Mouse (Mus musculus): ENCODE results near the gene Plcl2. TPM values are rescaled to one million over a fixed set of nuclear protein-coding genes. Genes with fewer than 3 reads are reported as not detected.
"Not testable (repeated sequence)": the region's sequence is repeated elsewhere in the genome, so short reads cannot be mapped to it uniquely, and the experiment has no call there.

Plcl2 gene
- polyA plus RNA-seq, 1 experiment from 2014 or later: 6.8 TPM

DNA sequence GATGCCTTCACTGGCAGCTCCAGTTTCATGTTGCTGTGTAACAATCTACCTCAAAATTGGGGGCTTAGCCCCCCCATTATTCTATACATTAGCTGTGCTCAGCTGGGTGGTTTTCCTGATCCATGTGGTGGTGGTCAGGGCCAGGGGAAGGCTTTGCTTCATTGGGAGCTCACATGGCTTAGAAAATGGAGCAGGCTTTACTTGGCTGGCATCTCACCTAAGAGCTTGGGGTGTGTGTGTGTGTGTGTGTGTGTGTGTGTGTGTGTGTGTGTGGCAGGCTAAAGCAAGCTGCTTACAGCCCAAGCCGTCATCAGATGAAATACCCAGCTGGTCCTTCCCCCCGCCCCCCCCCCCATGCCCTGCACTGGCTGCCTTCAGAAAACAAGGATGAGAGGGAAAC lies 169.5 kb downstream of the Plcl2 start:
- Histone ChIP-seq H3K27ac (replicated peaks in 1 of 2; ENCODE audit: control insufficient read depth in 1 of 2, insufficient read depth in 1 of 2, low read depth in 2 of 2, low read length in 2 of 2) (peak overlapping the region; percentile 33 to 53; a peak in 3 of 4 replicates), H3K9ac (ENCODE audit: low read length) (no peak overlapping the region), H3K36me3 (ENCODE audit: control insufficient read depth, insufficient read depth, low read length) (no peaks in the 10 kb centered on the region), H3K4me3 (ENCODE audit: control insufficient read depth in 1 of 2, insufficient read depth in 1 of 2, low read depth in 1 of 2, low read length in 2 of 2) (no peak overlapping the region), H3K9me3 (ENCODE audit: control insufficient read depth, low read length) (no peaks in the 10 kb centered on the region), H3K4me2 (ENCODE audit: low read length) (no peak overlapping the region), H3K27me3 (ENCODE audit: control insufficient read depth, insufficient read depth, low read length) (no peaks in the 10 kb centered on the region), H3K4me1 (ENCODE audit: control insufficient read depth in 2 of 2, insufficient read depth in 2 of 2, low read length in 2 of 2) (peaks cover 16 to 28% of the 10 kb centered on the region in 2 experiments)
- ATAC-seq (ENCODE audit: insufficient number of reproducible peaks, insufficient read depth, low FRiP score, low read depth): no peak
- WGBS: 80% methylated on average over 2 of the region's 2 CpGs

DNA sequence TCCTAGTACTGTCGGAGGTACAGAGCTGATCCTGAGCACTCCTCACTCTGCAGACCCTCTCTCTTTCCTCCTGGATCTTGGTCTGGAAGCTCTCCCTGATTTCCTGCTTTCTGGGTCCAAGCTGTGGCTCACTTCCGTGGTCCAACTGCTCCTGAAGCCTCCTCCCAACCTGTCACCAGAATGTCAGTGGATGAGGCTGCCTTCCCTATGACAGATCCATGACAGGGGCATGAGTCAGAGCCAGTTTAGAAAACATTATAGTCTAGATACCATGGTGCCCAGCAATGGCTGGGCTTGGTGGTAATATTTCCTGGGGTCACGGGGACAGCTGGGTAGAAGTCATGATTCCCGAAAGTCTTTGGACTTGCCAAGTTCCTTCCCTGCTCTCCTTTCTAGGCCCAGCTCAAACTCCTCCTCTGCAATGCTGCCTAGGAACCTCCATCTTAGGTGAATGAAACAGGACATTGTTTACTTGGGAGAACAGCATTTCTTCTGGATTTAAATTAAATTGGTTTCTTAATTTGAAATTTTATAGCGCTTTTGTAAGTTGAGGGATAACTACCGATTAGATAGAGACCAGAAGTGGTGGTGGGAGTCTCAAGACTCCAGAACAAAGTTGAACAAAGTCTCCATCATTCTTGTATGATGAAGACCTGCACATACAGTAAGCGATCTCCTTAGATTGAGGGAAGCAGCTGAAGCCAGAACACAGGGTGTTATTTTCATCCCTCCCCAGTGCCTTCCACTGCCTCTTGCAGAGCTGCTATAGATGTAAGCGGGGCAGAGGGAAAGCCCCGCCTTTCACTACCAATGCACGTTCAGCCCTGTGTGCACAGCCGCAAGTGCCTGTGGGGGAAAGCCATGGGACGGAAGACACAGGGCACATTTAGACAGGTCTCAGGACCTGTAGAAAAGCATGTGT lies 170.7 kb downstream of the Plcl2 start:
- H3K27me3 ChIP-seq (ENCODE audit: control insufficient read depth, insufficient read depth, low read length): no peaks in the 10 kb centered on the region
- no peaks in the 10 kb centered on the region for H3K9me3 ChIP-seq (ENCODE audit: control insufficient read depth, low read length)
- H3K4me3 ChIP-seq (ENCODE audit: control insufficient read depth in 1 of 2, insufficient read depth in 1 of 2, low read depth in 1 of 2, low read length in 2 of 2): no peak overlapping the region
- H3K4me2 ChIP-seq (ENCODE audit: low read length): no peak overlapping the region
- H3K9ac ChIP-seq (ENCODE audit: low read length): no peak overlapping the region
- no peak overlapping the region for H3K27ac ChIP-seq (replicated peaks in 1 of 2; ENCODE audit: control insufficient read depth in 1 of 2, insufficient read depth in 1 of 2, low read depth in 2 of 2, low read length in 2 of 2)
- 74% methylated on average over 12 of the region's 12 CpGs for WGBS
- no peaks in the 10 kb centered on the region for H3K36me3 ChIP-seq (ENCODE audit: control insufficient read depth, insufficient read depth, low read length)
- no peak for ATAC-seq (ENCODE audit: insufficient number of reproducible peaks, insufficient read depth, low FRiP score, low read depth)
- H3K4me1 ChIP-seq (ENCODE audit: control insufficient read depth in 2 of 2, insufficient read depth in 2 of 2, low read length in 2 of 2): peaks cover 17 to 30% of the 10 kb centered on the region in 2 experiments

DNA sequence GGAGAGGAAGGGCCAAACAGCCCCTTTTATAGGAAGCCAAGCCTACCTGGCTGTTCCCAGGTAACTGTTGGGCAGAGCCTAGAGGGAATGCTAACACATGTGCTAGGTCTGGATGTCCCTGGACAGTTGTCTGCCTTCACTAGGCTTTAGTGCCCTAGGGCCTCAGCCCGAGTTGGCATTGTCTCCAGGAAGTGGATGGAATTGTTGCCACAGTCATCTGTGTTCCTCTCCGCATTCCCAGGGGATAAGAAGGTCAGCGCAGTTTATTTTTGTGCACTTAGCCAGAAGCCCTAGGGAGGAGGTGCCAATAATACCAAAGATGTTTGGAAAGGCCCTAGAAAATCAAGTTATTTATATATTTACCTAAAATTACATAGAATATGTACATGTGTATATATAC lies 173.5 kb downstream of the Plcl2 start:
- no peak for ATAC-seq (ENCODE audit: insufficient number of reproducible peaks, insufficient read depth, low FRiP score, low read depth)
- no peak overlapping the region for H3K4me2 ChIP-seq (ENCODE audit: low read length)
- peak overlapping the region in 1 of 2 experiments; percentile 42; a peak in 1 of 4 replicates for H3K27ac ChIP-seq (replicated peaks in 1 of 2; ENCODE audit: control insufficient read depth in 1 of 2, insufficient read depth in 1 of 2, low read depth in 2 of 2, low read length in 2 of 2)
- H3K27me3 ChIP-seq (ENCODE audit: control insufficient read depth, insufficient read depth, low read length): no peaks in the 10 kb centered on the region
- H3K36me3 ChIP-seq (ENCODE audit: control insufficient read depth, insufficient read depth, low read length): peaks cover 1% of the 10 kb centered on the region; the same call in 1 of the 2 replicates
- H3K9me3 ChIP-seq (ENCODE audit: control insufficient read depth, low read length): no peaks in the 10 kb centered on the region
- H3K9ac ChIP-seq (ENCODE audit: low read length): no peak overlapping the region
- peaks cover 21 to 32% of the 10 kb centered on the region in 2 experiments for H3K4me1 ChIP-seq (ENCODE audit: control insufficient read depth in 2 of 2, insufficient read depth in 2 of 2, low read length in 2 of 2)
- WGBS: 24% methylated on average over 3 of the region's 3 CpGs
- no peak overlapping the region for H3K4me3 ChIP-seq (ENCODE audit: control insufficient read depth in 1 of 2, insufficient read depth in 1 of 2, low read depth in 1 of 2, low read length in 2 of 2)

DNA sequence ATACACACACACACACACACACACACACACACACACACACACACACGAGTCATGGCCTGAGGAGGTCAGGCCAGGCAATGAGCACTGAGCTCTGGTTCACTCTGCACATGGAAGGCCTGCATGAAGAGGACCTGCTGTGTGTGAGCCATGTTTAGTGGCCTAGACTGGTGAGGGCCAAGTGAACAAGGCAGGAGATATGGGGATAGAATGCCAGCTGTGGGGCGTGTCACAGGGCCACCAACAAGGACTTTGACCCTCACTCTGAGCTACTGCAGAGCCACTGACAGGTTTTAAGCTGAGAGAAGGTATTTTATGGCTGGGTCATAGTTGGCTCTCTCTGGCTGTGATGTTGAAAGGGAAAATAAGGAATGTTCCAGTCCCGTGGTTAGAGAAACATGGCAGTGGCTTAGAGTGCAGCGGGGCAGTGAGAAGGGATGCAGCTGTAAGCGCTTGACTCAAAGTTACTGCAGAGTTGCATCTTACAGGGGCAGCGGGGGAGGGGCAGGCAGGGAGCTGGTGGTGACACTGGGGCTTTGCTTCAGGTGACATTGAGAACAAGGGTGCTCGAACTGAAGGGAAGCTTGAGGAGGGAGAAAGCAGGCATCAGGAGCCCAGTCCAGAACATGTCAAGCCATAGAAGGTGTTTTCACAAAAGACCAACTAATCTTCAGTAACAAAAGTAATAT lies 175.9 kb downstream of the Plcl2 start:
- 52% methylated on average over 7 of the region's 7 CpGs for WGBS
- H3K9ac ChIP-seq (ENCODE audit: low read length): no peak overlapping the region
- no peak overlapping the region for H3K4me3 ChIP-seq (ENCODE audit: control insufficient read depth in 1 of 2, insufficient read depth in 1 of 2, low read depth in 1 of 2, low read length in 2 of 2)
- H3K9me3 ChIP-seq (ENCODE audit: control insufficient read depth, low read length): no peaks in the 10 kb centered on the region
- peaks cover 13% of the 10 kb centered on the region; the same call in 1 of the 2 replicates for H3K36me3 ChIP-seq (ENCODE audit: control insufficient read depth, insufficient read depth, low read length)
- H3K4me1 ChIP-seq (ENCODE audit: control insufficient read depth in 2 of 2, insufficient read depth in 2 of 2, low read length in 2 of 2): peaks cover 10 to 19% of the 10 kb centered on the region in 2 experiments
- no peaks in the 10 kb centered on the region for H3K27me3 ChIP-seq (ENCODE audit: control insufficient read depth, insufficient read depth, low read length)
- no peak for ATAC-seq (ENCODE audit: insufficient number of reproducible peaks, insufficient read depth, low FRiP score, low read depth)
- H3K4me2 ChIP-seq (ENCODE audit: low read length): no peak overlapping the region
- no peak overlapping the region for H3K27ac ChIP-seq (replicated peaks in 1 of 2; ENCODE audit: control insufficient read depth in 1 of 2, insufficient read depth in 1 of 2, low read depth in 2 of 2, low read length in 2 of 2)

DNA sequence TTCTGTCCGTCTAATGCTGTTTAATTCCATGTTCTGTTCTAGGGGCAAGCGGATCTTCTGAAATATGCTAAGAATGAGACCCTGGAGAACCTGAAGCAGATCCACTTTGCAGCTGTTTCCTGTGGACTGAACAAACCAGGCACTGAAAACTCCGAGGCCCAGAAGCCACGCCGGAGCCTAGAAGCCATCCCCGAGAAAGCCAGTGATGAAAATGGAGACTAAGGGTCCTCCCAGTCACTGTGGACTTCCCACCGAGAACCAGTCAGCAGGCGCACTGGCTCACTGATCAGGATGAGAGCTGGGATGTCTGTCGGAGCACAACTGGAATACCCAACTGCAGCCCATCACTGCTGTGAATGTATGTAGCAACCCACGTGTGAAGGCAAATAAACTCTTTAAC lies 178.5 kb downstream of the Plcl2 start:
- Histone ChIP-seq H3K9ac (ENCODE audit: low read length) (no peak overlapping the region), H3K4me3 (ENCODE audit: control insufficient read depth in 1 of 2, insufficient read depth in 1 of 2, low read depth in 1 of 2, low read length in 2 of 2) (no peak overlapping the region), H3K4me2 (ENCODE audit: low read length) (no peak overlapping the region), H3K4me1 (ENCODE audit: control insufficient read depth in 2 of 2, insufficient read depth in 2 of 2, low read length in 2 of 2) (peaks cover 6 to 13% of the 10 kb centered on the region in 2 experiments), H3K9me3 (ENCODE audit: control insufficient read depth, low read length) (no peaks in the 10 kb centered on the region), H3K36me3 (ENCODE audit: control insufficient read depth, insufficient read depth, low read length) (peaks cover 13% of the 10 kb centered on the region; the same call in 1 of the 2 replicates), H3K27me3 (ENCODE audit: control insufficient read depth, insufficient read depth, low read length) (no peaks in the 10 kb centered on the region), H3K27ac (replicated peaks in 1 of 2; ENCODE audit: control insufficient read depth in 1 of 2, insufficient read depth in 1 of 2, low read depth in 2 of 2, low read length in 2 of 2) (no peak overlapping the region)
- 78% methylated on average over 10 of the region's 10 CpGs for WGBS
- ATAC-seq (ENCODE audit: insufficient number of reproducible peaks, insufficient read depth, low FRiP score, low read depth): no peak

DNA sequence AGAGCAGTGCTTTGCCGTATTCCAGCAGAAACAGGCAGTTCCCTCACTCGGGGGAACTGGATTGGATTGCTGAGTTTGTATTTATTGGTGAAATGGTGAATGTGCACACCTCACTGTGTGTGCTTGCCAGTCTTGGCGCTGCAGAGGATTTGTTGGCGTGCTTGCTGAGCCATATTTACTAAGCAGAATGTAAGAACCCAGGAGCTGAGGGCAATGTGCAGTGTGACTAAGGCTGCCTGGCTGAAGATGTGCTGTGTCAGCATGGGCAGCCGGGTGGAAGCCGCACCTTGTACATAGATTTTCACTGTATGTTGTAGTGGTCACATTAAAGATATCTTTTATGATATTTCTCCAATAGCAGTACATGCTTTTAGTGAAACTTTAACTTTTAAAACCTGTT lies 178.9 kb downstream of the Plcl2 start:
- peaks cover 6 to 8% of the 10 kb centered on the region in 2 experiments for H3K4me1 ChIP-seq (ENCODE audit: control insufficient read depth in 2 of 2, insufficient read depth in 2 of 2, low read length in 2 of 2)
- ATAC-seq (ENCODE audit: insufficient number of reproducible peaks, insufficient read depth, low FRiP score, low read depth): no peak
- H3K27me3 ChIP-seq (ENCODE audit: control insufficient read depth, insufficient read depth, low read length): no peaks in the 10 kb centered on the region
- H3K36me3 ChIP-seq (ENCODE audit: control insufficient read depth, insufficient read depth, low read length): peaks cover 13% of the 10 kb centered on the region; the same call in 1 of the 2 replicates
- no peak overlapping the region for H3K27ac ChIP-seq (replicated peaks in 1 of 2; ENCODE audit: control insufficient read depth in 1 of 2, insufficient read depth in 1 of 2, low read depth in 2 of 2, low read length in 2 of 2)
- no peak overlapping the region for H3K4me3 ChIP-seq (ENCODE audit: control insufficient read depth in 1 of 2, insufficient read depth in 1 of 2, low read depth in 1 of 2, low read length in 2 of 2)
- no peaks in the 10 kb centered on the region for H3K9me3 ChIP-seq (ENCODE audit: control insufficient read depth, low read length)
- H3K4me2 ChIP-seq (ENCODE audit: low read length): no peak overlapping the region
- WGBS: 86% methylated on average over 6 of the region's 6 CpGs
- H3K9ac ChIP-seq (ENCODE audit: low read length): no peak overlapping the region

DNA sequence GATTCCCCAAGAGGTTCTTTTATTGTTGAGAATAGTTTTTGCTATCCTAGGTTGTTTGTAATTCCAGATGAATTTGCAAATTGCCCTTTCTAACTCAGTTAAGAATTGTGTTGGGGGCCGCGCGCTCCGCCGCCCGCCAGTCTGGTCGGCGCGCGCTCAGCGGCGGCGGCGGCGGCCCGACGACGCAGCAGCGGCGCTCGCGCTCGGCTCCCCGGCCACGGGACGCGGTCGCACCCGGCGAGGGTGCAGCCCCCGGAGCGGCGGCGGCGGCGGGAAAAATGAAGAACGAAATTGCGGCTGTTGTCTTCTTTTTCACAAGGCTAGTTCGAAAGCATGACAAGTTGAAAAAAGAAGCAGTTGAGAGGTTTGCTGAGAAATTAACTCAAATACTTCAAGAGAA lies 189.2 kb downstream of the Plcl2 start:
- H3K27ac ChIP-seq (replicated peaks in 1 of 2; ENCODE audit: control insufficient read depth in 1 of 2, insufficient read depth in 1 of 2, low read depth in 2 of 2, low read length in 2 of 2); H3K9me3 ChIP-seq (ENCODE audit: control insufficient read depth, low read length); H3K9ac ChIP-seq (ENCODE audit: low read length); H3K27me3 ChIP-seq (ENCODE audit: control insufficient read depth, insufficient read depth, low read length); H3K36me3 ChIP-seq (ENCODE audit: control insufficient read depth, insufficient read depth, low read length); H3K4me1 ChIP-seq (ENCODE audit: control insufficient read depth in 2 of 2, insufficient read depth in 2 of 2, low read length in 2 of 2); ATAC-seq (ENCODE audit: insufficient number of reproducible peaks, insufficient read depth, low FRiP score, low read depth): not testable (repeated sequence)
- Histone ChIP-seq H3K4me3 (ENCODE audit: control insufficient read depth in 1 of 2, insufficient read depth in 1 of 2, low read depth in 1 of 2, low read length in 2 of 2) (peak overlapping the region in 1 of 2 experiments; percentile 14; a peak in 2 of 4 replicates), H3K4me2 (ENCODE audit: low read length) (peak overlapping the region; percentile 56)
- 2% methylated on average over 39 of the region's 39 CpGs for WGBS
